Mouse (Mus musculus) hindbrain, embryonic 10.5 days (tissue): ENCODE measurements around the gene Hoxc11. TPM values are rescaled to one million over a fixed set of nuclear protein-coding genes. Genes with fewer than 3 reads are reported as not detected.
A peak's percentile ranks its signal among the peaks of the same experiment; 100 is the strongest.

Source experiments
- DNase-seq: peaks from one replicate; pipeline ENCODE4 v3.0.0-alpha.2; 2017; ENCODE audit warnings: low spot score
- H3K27ac ChIP-seq: fragments of 300-500 bp; sonication (generic); 2 replicates; pipeline ENCODE4 v1.5.1; 2016; ENCODE audit warnings: mild to moderate bottlenecking, moderate library complexity
- H3K27me3 ChIP-seq: fragments of 300-500 bp; sonication (generic); 2 replicates; pipeline ENCODE4 v1.6.1; 2016; ENCODE audit warnings: mild to moderate bottlenecking; ENCODE audit not compliant: poor library complexity, insufficient read depth, severe bottlenecking
- H3K36me3 ChIP-seq: fragments of 300-500 bp; sonication (generic); 2 replicates; pipeline ENCODE4 v1.6.1; 2016; ENCODE audit warnings: mild to moderate bottlenecking, moderate library complexity
- H3K4me1 ChIP-seq: fragments of 300-500 bp; sonication (generic); replicated peaks from 2 replicates; pipeline ENCODE4 v1.6.1; 2016; ENCODE audit warnings: mild to moderate bottlenecking
- H3K4me3 ChIP-seq: fragments of 300-500 bp; sonication (generic); 2 replicates; pipeline ENCODE4 v1.5.1; 2016; ENCODE audit warnings: mild to moderate bottlenecking, moderate library complexity
- H3K9me3 ChIP-seq: fragments of 300-500 bp; sonication (generic); 2 replicates; pipeline ENCODE4 v1.6.1; 2016; ENCODE audit warnings: mild to moderate bottlenecking, moderate library complexity
- WGBS: fragments of 180-500 bp; shearing (Covaris S2); methylation state at CpG from one replicate; pipeline ENCODE4 v1.1.7; 2016; 5-methylcytosine and 5-hydroxymethylcytosine counted together
- polyA plus RNA-seq: library from polyadenylated mRNA; unstranded; fragments of >200 nt; fragmentation: Nextera tagmentation; extraction: Ambion mirVana; gene quantifications from 2 replicates; pipeline ENCODE4 v1.2.1, GENCODE M21; 2016

Gene Hoxc11
- polyA plus RNA-seq, 1 experiment from 2014 or later = not detected

GRCm38 (mm10) chr15:102922012-102922362, 32.2 kb upstream of the Hoxc11 start:
- Histone ChIP-seq H3K27me3 (peaks cover 100% of the 10 kb centered on the region), H3K4me3 (no peak overlapping the region), H3K9me3 (no peaks in the 10 kb centered on the region), H3K27ac (no peak overlapping the region), H3K4me1 (peaks cover 12% of the 10 kb centered on the region), H3K36me3 (no peaks in the 10 kb centered on the region)
- WGBS = 1% methylated on average over 24 of the region's 24 CpGs
- DNase-seq = no peak

- Histone ChIP-seq H3K27me3 (peaks cover 100% of the 10 kb centered on the region), H3K9me3 (no peaks in the 10 kb centered on the region), H3K4me3 (no peak overlapping the region), H3K27ac (no peak overlapping the region), H3K4me1 (peaks cover 12% of the 10 kb centered on the region), H3K36me3 (no peaks in the 10 kb centered on the region)
- 11% methylated on average over 6 of the region's 6 CpGs for WGBS
- peak; percentile 37 for DNase-seq
Observed at GRCm38 (mm10) chr15:102922636-102923500, 31.4 kb upstream of the Hoxc11 start.

GRCm38 (mm10) chr15:102927032-102927645, 27.1 kb upstream of the Hoxc11 start:
- H3K27ac ChIP-seq = no peak overlapping the region
- H3K36me3 ChIP-seq = no peaks in the 10 kb centered on the region
- H3K27me3 ChIP-seq = peaks cover 100% of the 10 kb centered on the region
- H3K9me3 ChIP-seq = no peaks in the 10 kb centered on the region
- H3K4me3 ChIP-seq = no peak overlapping the region
- under 1% methylated on average over 40 of the region's 40 CpGs for WGBS
- H3K4me1 ChIP-seq = no peaks in the 10 kb centered on the region
- DNase-seq = peak; percentile 54

- Histone ChIP-seq H3K4me1 (no peaks in the 10 kb centered on the region), H3K9me3 (no peaks in the 10 kb centered on the region), H3K4me3 (no peak overlapping the region), H3K36me3 (no peaks in the 10 kb centered on the region), H3K27me3 (peaks cover 100% of the 10 kb centered on the region), H3K27ac (no peak overlapping the region)
- WGBS = under 1% methylated on average over 23 of the region's 23 CpGs
- no peak for DNase-seq
Observed at GRCm38 (mm10) chr15:102931706-102932358, 22.4 kb upstream of the Hoxc11 start.

- Histone ChIP-seq H3K4me1 (peaks cover 1% of the 10 kb centered on the region; the same call in 1 of the 2 replicates), H3K4me3 (no peak overlapping the region), H3K27ac (no peak overlapping the region), H3K27me3 (peaks cover 100% of the 10 kb centered on the region), H3K36me3 (no peaks in the 10 kb centered on the region), H3K9me3 (no peaks in the 10 kb centered on the region)
- under 1% methylated on average over 12 of the region's 12 CpGs for WGBS
- DNase-seq = no peak
Observed at GRCm38 (mm10) chr15:102934438-102934837, 19.8 kb upstream of the Hoxc11 start.

GRCm38 (mm10) chr15:102934897-102935296, 19.3 kb upstream of the Hoxc11 start:
- no peaks in the 10 kb centered on the region for H3K36me3 ChIP-seq
- H3K4me3 ChIP-seq = no peak overlapping the region
- DNase-seq = peak; percentile 64
- WGBS = under 1% methylated on average over 27 of the region's 27 CpGs
- no peak overlapping the region for H3K27ac ChIP-seq
- no peaks in the 10 kb centered on the region for H3K9me3 ChIP-seq
- peaks cover 5% of the 10 kb centered on the region; the same call in 1 of the 2 replicates for H3K4me1 ChIP-seq
- H3K27me3 ChIP-seq = peaks cover 100% of the 10 kb centered on the region

- Histone ChIP-seq H3K27ac (no peak within 1 kb of the TSS), H3K9me3 (no peaks in the 10 kb centered on the region), H3K36me3 (no peaks in the 10 kb centered on the region), H3K27me3 (peaks cover 100% of the 10 kb centered on the region), H3K4me1 (peaks cover 5% of the 10 kb centered on the region; the same call in 1 of the 2 replicates), H3K4me3 (no peak within 1 kb of the TSS)
- no peak for DNase-seq
- WGBS = 2% methylated on average over 31 of the region's 31 CpGs
Observed at GRCm38 (mm10) chr15:102936279-102936972, 17.8 kb upstream of the Hoxc11 start, which contains the start of gene Hoxc12. Gene Hoxc12 (plus strand): TSS chr15:102936757.

- peak; percentile 60 for DNase-seq
- WGBS = 1% methylated on average over 50 of the region's 50 CpGs
- H3K36me3 ChIP-seq = no peaks in the 10 kb centered on the region
- H3K9me3 ChIP-seq = no peaks in the 10 kb centered on the region
- no peak overlapping the region for H3K4me3 ChIP-seq
- H3K27ac ChIP-seq = no peak overlapping the region
- peaks cover 5% of the 10 kb centered on the region; the same call in 1 of the 2 replicates for H3K4me1 ChIP-seq
- H3K27me3 ChIP-seq = peaks cover 100% of the 10 kb centered on the region
Observed at GRCm38 (mm10) chr15:102937036-102937666, 17.1 kb upstream of the Hoxc11 start.

- Histone ChIP-seq H3K27me3 (peaks cover 100% of the 10 kb centered on the region), H3K4me1 (peaks cover 11% of the 10 kb centered on the region; the same call in 1 of the 2 replicates), H3K4me3 (no peak overlapping the region), H3K9me3 (no peaks in the 10 kb centered on the region), H3K27ac (no peak overlapping the region), H3K36me3 (no peaks in the 10 kb centered on the region)
- DNase-seq = no peak
- 1% methylated on average over 34 of the region's 34 CpGs for WGBS
Observed at GRCm38 (mm10) chr15:102939256-102940155, 14.7 kb upstream of the Hoxc11 start.

- Histone ChIP-seq H3K27ac (no peak overlapping the region), H3K4me1 (peaks cover 11% of the 10 kb centered on the region; the same call in 1 of the 2 replicates), H3K9me3 (no peaks in the 10 kb centered on the region), H3K27me3 (peaks cover 100% of the 10 kb centered on the region), H3K36me3 (no peaks in the 10 kb centered on the region), H3K4me3 (peak overlapping the region; percentile 32)
- WGBS = under 1% methylated on average over 53 of the region's 53 CpGs
- peak; percentile 62 for DNase-seq
Observed at GRCm38 (mm10) chr15:102942739-102943467, 11.3 kb upstream of the Hoxc11 start.

GRCm38 (mm10) chr15:102943468-102943813, 10.8 kb upstream of the Hoxc11 start:
- Histone ChIP-seq H3K27me3 (peaks cover 100% of the 10 kb centered on the region), H3K36me3 (no peaks in the 10 kb centered on the region), H3K9me3 (no peaks in the 10 kb centered on the region), H3K4me1 (peaks cover 11% of the 10 kb centered on the region; the same call in 1 of the 2 replicates), H3K4me3 (no peak overlapping the region), H3K27ac (no peak overlapping the region)
- no peak for DNase-seq
- whole genome bisulfite sequencing = 2% methylated on average over 5 of the region's 5 CpGs
